Mouse (Mus musculus): ENCODE results near the gene Chst13. TPM values are rescaled to one million over a fixed set of nuclear protein-coding genes. Genes with fewer than 3 reads are reported as not detected.

Gene Chst13
- total RNA-seq (2023): 10 to 100 TPM; 27.6 to 31.0 TPM

DNA sequence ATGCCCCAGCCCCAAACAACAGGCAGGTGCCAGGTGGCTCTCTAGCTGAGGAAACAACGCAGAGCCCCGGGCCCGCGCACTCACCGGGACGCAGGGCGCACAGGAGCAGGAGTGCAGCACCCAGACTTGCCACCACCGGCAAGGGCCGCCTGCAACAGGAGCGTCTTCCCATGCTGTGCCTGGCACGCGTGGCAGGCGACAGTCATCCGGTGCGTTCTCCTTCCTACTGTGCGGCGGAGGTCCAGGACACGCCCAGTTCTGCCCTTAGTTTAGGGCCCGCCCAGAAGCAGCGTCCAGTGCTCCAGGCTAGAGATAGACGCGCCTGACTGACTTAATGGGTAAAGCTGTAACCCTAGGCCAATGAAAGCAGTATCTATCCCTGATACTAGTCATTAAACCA, at the start of gene Chst13:
Chst13 (minus strand) TSS at position 195 of the 400 bp plus-strand sequence.

DNA sequence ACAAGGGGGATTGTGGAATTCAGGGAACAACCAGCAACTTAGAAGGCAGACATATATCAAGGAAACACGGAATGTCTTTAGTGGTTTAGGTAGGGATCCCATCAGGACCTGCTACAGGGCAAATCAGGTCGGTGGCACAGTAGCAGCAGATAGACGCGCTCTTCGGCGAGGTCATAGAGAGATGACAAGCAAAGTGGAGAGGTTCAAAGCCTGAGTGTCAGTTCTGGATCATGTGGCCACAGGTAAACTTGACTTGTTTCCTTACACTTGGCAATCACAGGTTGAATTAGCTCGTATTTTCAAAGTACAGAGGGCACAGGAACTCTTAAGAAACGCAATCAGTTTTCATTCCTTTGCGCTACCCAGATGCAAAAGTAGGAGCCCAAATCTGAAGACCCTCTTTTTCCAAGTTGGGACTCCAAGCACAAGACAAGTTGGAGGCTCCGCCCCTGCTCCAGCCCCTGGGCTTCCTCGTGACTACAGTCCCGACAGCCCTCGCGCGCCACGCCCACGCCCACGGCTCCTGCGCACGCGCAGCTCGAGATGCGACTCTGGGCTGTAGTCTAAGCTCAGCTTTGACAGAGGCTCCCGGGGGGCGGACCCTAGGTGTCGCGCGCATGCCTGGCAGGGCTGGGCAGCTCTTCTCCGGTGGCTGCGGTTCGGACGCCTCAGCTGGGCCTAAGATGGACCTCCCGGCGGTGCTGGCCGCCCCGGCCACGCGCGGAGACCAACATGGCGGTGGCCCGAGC, 44.2 kb upstream of the Chst13 start, which contains the start of gene Zxdc:
Zxdc (plus strand) TSS at position 517 of the 749 bp plus-strand sequence.

DNA sequence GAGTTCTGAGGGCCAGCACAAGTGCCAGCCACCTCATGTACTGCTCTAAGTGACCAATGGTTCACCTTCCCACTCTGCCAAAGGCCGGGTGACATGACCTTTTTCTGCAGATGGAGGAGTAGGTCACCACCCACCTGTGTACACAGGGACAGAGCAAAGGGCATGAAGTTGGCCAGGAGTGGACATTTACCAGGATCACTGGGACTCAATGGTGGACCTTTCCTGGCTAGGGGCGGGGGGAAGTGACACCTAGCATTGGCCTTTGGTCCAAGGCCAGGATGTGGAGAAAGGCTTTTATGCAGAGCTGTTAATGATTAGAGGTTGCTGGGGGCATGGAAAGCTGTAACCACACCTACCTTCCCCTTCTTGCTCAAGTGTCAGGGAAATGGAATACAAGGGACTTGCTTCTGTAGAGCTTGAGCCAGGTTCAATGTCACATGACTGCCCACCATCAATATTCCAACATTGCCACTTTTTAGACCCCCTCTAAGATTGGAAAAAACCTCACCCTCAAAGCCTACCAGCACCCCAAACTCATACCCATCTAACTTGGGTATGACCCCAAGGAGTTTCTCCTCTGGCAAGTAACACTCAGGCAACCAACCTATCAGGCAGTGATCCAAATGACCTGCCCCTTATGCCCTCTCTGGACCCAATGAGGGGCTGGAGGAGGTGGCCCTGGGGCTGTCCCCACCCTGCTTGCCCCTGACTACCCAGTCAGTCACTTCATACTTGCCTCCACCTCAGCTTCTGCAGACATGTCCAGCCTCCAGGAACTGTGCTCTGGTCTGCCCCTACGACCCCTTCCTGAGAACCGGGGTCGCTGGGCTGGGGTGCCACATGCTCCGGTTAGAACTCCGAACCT, 7.8 kb upstream of the Chst13 start, which contains the start of gene Uroc1:
Uroc1 (plus strand) TSS at position 724 of the 865 bp plus-strand sequence.

DNA sequence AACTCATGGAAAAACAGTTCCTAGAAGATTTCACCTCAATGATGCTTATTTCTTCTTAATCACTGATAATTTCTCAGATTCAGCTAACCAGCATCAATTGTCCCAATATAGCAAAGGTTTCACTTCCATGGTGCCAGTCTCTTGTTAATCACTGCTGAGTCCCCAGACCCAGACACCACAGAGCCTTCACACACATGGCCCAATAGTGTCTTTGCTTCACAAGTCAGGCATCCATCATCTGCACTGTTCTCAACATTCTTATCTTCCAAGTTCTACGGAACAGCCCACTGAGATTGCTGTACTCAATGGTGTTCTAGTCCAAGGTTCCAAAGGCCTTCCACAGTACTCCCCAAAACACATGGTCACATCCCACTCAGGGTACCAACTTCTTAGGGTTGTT, 24.1 kb downstream of the Chst13 start, which contains the start of gene BC048671:
BC048671 (plus strand) TSS at position 301 of the 400 bp plus-strand sequence.

Other genes with a start within 250 kb of the Chst13 start
- not detected for gene Vmn1r49, start 246.7 kb downstream of the Chst13 start, total RNA-seq (2023)
- not detected for gene Vmn1r50, start 223.8 kb downstream of the Chst13 start, total RNA-seq (2023)
- gene Vmn1r51, start 202.6 kb downstream of the Chst13 start, total RNA-seq (2023): not detected
- gene Vmn1r52, start 150.4 kb downstream of the Chst13 start, total RNA-seq (2023): not detected
- not detected for gene V1ra8, start 122.4 kb downstream of the Chst13 start, total RNA-seq (2023)
- gene Vmn1r53, start 100.7 kb downstream of the Chst13 start, total RNA-seq (2023): not detected
- not detected for gene Vmn1r54, start 78.9 kb downstream of the Chst13 start, total RNA-seq (2023)
- gene BC048671, start 24.0 kb downstream of the Chst13 start, total RNA-seq (2023): not detected
- not detected for gene Uroc1, start 8.1 kb upstream of the Chst13 start, total RNA-seq (2023)
- gene Zxdc, start 44.3 kb upstream of the Chst13 start, total RNA-seq (2023): 10 to 100 TPM; 43.5 to 44.8 TPM
- gene Cfap100, start 103.6 kb upstream of the Chst13 start, total RNA-seq (2023): not detected
- gene Klf15, start 137.4 kb upstream of the Chst13 start, total RNA-seq (2023): not detected
- gene Aldh1l1, start 161.2 kb upstream of the Chst13 start, total RNA-seq (2023): under 1 TPM in 1 of 2 experiments, not detected in 1; 0.20 TPM